In the genomic region with DNA sequence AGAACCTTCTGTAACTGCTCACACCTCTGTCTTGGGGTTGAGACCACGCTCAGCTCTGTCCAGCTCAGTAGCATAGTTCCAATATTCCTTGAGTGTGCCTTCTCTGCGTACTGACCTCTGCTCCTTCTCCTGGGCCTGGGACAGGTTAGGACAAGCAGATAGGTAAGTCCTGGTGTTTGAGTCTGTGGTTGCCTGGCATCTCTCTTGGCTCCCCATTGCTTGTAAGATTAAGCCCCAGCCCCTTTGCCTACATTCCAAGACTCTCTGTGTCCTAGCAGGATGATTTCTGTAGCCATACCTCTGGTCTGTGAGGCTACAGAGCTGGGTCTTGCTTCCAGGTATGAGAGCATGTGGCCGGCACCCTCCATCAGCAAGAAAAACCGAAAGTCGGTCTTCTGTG, we compare ENCODE assay signal across 23 mouse cellular contexts. TPM values are rescaled to one million over a fixed set of nuclear protein-coding genes. Genes with fewer than 3 reads are reported as not detected.
DNase-seq lines count a peak whose midpoint lies in the region; ATAC-seq and TF ChIP-seq lines count a peak whose summit lies in the region.
"Had no signal": no experiment of that assay in that cellular context is flagged by ENCODE, and none has a peak within 500 bp of the region (broad histone marks: within the 10 kb centered on the region; RNA-seq: fewer than 3 reads in every experiment).

No protein-coding gene starts in this region.

- H3K4me3 ChIP-seq in kidney, adult 2 months (ENCODE audit: insufficient read depth, low read depth, low read length): no peak overlapping the region; the same call in 1 of the 2 replicates
- H3K4me3 ChIP-seq in stomach, postnatal 0 days (ENCODE audit: low read depth, low read length): no peak overlapping the region
- H3K4me3 ChIP-seq: embryonic facial prominence, embryonic 12.5 days; embryonic facial prominence, embryonic 15.5 days; forebrain, embryonic 12.5 days; forebrain, embryonic 15.5 days; heart, adult 2 months; heart, embryonic 10.5 days; hindbrain, embryonic 12.5 days; hindbrain, embryonic 15.5 days had no signal

- 67% methylated on average over 5 of the region's 5 CpGs for WGBS in kidney, adult 2 months
- 83% methylated on average over 5 of the region's 5 CpGs for WGBS in stomach, postnatal 0 days

- no peaks in the 10 kb centered on the region; the same call in 1 of the 2 replicates for H3K36me3 ChIP-seq in kidney, adult 2 months (ENCODE audit: control insufficient read depth, insufficient read depth, low read length)
- H3K36me3 ChIP-seq in stomach, postnatal 0 days (ENCODE audit: control insufficient read depth, insufficient read depth, low read length): no peaks in the 10 kb centered on the region
- H3K36me3 ChIP-seq: embryonic facial prominence, embryonic 12.5 days; embryonic facial prominence, embryonic 15.5 days; forebrain, embryonic 12.5 days; forebrain, embryonic 15.5 days; heart, embryonic 10.5 days; hindbrain, embryonic 12.5 days; hindbrain, embryonic 15.5 days had no signal

- H3K9ac ChIP-seq in stomach, postnatal 0 days (ENCODE audit: low read length): no peak overlapping the region
- H3K9ac ChIP-seq: embryonic facial prominence, embryonic 12.5 days; embryonic facial prominence, embryonic 15.5 days; forebrain, embryonic 12.5 days; forebrain, embryonic 15.5 days; hindbrain, embryonic 12.5 days; hindbrain, embryonic 15.5 days had no signal

- H3K27ac ChIP-seq in kidney, adult 2 months (ENCODE audit: insufficient read depth, low read depth, low read length): peak overlapping the region; percentile 81
- peak overlapping the region; percentile 76; the same call in 1 of the 2 replicates for H3K27ac ChIP-seq in stomach, postnatal 0 days (replicated peaks)
- H3K27ac ChIP-seq: embryonic facial prominence, embryonic 12.5 days; embryonic facial prominence, embryonic 15.5 days; forebrain, embryonic 12.5 days; forebrain, embryonic 15.5 days; heart, adult 2 months; heart, embryonic 10.5 days; hindbrain, embryonic 12.5 days; hindbrain, embryonic 15.5 days had no signal

- no peak for TF ChIP-seq CTCF in kidney, adult 2 months (conservative IDR thresholded peaks at IDR 0.05; ENCODE audit: insufficient read depth, insufficient read length, low read depth, low read length)
- no peak for TF ChIP-seq CTCF in stomach, postnatal 0 days (IDR thresholded peaks at IDR 0.05; ENCODE audit: low read depth)

- no peak overlapping the region for H3K4me2 ChIP-seq in stomach, postnatal 0 days (replicated peaks; ENCODE audit: low read depth)
- H3K4me2 ChIP-seq: embryonic facial prominence, embryonic 12.5 days; embryonic facial prominence, embryonic 15.5 days; forebrain, embryonic 12.5 days; forebrain, embryonic 15.5 days; hindbrain, embryonic 12.5 days; hindbrain, embryonic 15.5 days had no signal

- H3K27me3 ChIP-seq in kidney, adult 2 months (replicated peaks; ENCODE audit: control insufficient read depth, insufficient read depth, low read length): no peaks in the 10 kb centered on the region
- no peaks in the 10 kb centered on the region for H3K27me3 ChIP-seq in stomach, postnatal 0 days (ENCODE audit: control insufficient read depth, insufficient read depth, low read length)

- DNase-seq in kidney, adult 2 months: no peak
- DNase-seq in kidney, adult 11 months: no peak
- DNase-seq in urinary bladder, postnatal 25 days (ENCODE audit: low spot score): peak; percentile 20
- no peak for DNase-seq in urinary bladder, adult 2 months (ENCODE audit: low spot score)
- no peak for DNase-seq in stomach, postnatal 0 days (ENCODE audit: low spot score)
- DNase-seq in left cerebral cortex, adult 8-10 months (ENCODE audit: low spot score in 2 of 2): no peak
- DNase-seq: adrenal gland, adult 8-10 months; adrenal gland, postnatal 25 days; cerebellum, adult 18-20 months; cerebellum, adult 9-10 months; cerebellum, postnatal 14 days; gastrocnemius, postnatal 25 days; heart, adult 2 months had no signal

- TF ChIP-seq POLR2A in kidney, adult 2 months (IDR thresholded peaks at IDR 0.05; ENCODE audit: low read depth, low read length): no peak

- peaks cover 14% of the 10 kb centered on the region; the same call in 1 of the 2 replicates for H3K4me1 ChIP-seq in kidney, adult 2 months (ENCODE audit: control insufficient read depth, insufficient read depth, low read length)
- no peaks in the 10 kb centered on the region for H3K4me1 ChIP-seq in stomach, postnatal 0 days (replicated peaks; ENCODE audit: control insufficient read depth, insufficient read depth)
- H3K4me1 ChIP-seq: embryonic facial prominence, embryonic 12.5 days; forebrain, embryonic 12.5 days; forebrain, embryonic 15.5 days; hindbrain, embryonic 15.5 days had no signal

- no peak for ATAC-seq in stomach, postnatal 0 days (ENCODE audit: low FRiP score, low TSS enrichment)
- ATAC-seq: activated CD4-positive, CD25-positive, alpha-beta regulatory T cell, adult 4 months; forebrain, embryonic 15.5 days had no signal

- no peaks in the 10 kb centered on the region for H3K9me3 ChIP-seq in stomach, postnatal 0 days (ENCODE audit: control insufficient read depth, low read length)
- H3K9me3 ChIP-seq: embryonic facial prominence, embryonic 12.5 days; embryonic facial prominence, embryonic 15.5 days; forebrain, embryonic 12.5 days; forebrain, embryonic 15.5 days; heart, embryonic 10.5 days; hindbrain, embryonic 12.5 days; hindbrain, embryonic 15.5 days had no signal

- no peak for TF ChIP-seq EP300 in stomach, postnatal 0 days (optimal IDR thresholded peaks at IDR 0.05)

RNA-seq across cellular contexts. Expression of gene Ppara, which starts 6.6 kb away (rescaled TPM):
- 31.3 and 32.5 TPM in 2 replicates for polyA plus RNA-seq in kidney, adult 2 months (2012; rRNA removed)
- 6.9 and 7.8 TPM in 2 replicates for polyA plus RNA-seq in urinary bladder, adult 2 months (2012; rRNA removed)
- polyA plus RNA-seq in stomach, postnatal 0 days (2015; fragmentation: Nextera tagmentation; extraction: Ambion mirVana): 16.8 and 18.8 TPM in 2 replicates
- total RNA-seq in left cerebral cortex, adult 8-10 months (2022): 1 to 10 TPM; 2.8 to 3.6 (median 3.3) TPM
- total RNA-seq: granulocyte monocyte progenitor cell, adult 5-6 weeks; hematopoietic stem cell, adult 5-6 weeks had no signal
